Mouse (Mus musculus) forebrain, postnatal 0 days (tissue): ENCODE results near the gene Rpl9-ps1. TPM values are rescaled to one million over a fixed set of nuclear protein-coding genes. Genes with fewer than 3 reads are reported as not detected.

Experiments used
- ATAC-seq: fragments of 200-750 bp; cut with Nextera tagmentation; 2 replicates; pipeline ENCODE4 v1.8.0; 2017; ENCODE audit warnings: mild to moderate bottlenecking, moderate library complexity
- DNase-seq: peaks from one replicate; pipeline ENCODE4 v3.0.0-alpha.2; 2015
- H3K27ac ChIP-seq: fragments of 300-500 bp; sonication (generic); 2 replicates; pipeline ENCODE4 v1.5.1; 2014; ENCODE audit warnings: low read depth, mild to moderate bottlenecking, antibody characterized with exemption, low read length, moderate library complexity, mixed read lengths
- H3K27me3 ChIP-seq: fragments of 300-500 bp; sonication (generic); 2 replicates; pipeline ENCODE4 v1.6.1; 2014; ENCODE audit warnings: mild to moderate bottlenecking, low read length, mixed read lengths; ENCODE audit not compliant: insufficient read depth
- H3K36me3 ChIP-seq: fragments of 300-500 bp; sonication (generic); 2 replicates; pipeline ENCODE4 v1.6.1; 2014; ENCODE audit warnings: mild to moderate bottlenecking, moderate library complexity; ENCODE audit not compliant: insufficient read depth
- H3K4me1 ChIP-seq: fragments of 300-500 bp; sonication (generic); 2 replicates; pipeline ENCODE4 v1.6.1; 2014; ENCODE audit warnings: antibody characterized with exemption; ENCODE audit not compliant: insufficient read depth
- H3K4me2 ChIP-seq: fragments of 300-500 bp; sonication (generic); 2 replicates; pipeline ENCODE4 v1.6.1; 2014; ENCODE audit warnings: low read depth, mild to moderate bottlenecking, moderate library complexity
- H3K4me3 ChIP-seq: fragments of 300-500 bp; sonication (generic); 2 replicates; pipeline ENCODE4 v1.5.1; 2014; ENCODE audit warnings: low read depth, low read length, mixed read lengths
- H3K9ac ChIP-seq: fragments of 300-500 bp; sonication (generic); 2 replicates; pipeline ENCODE4 v1.6.1; 2014; ENCODE audit warnings: mild to moderate bottlenecking
- H3K9me3 ChIP-seq: fragments of 300-500 bp; sonication (generic); 2 replicates; pipeline ENCODE4 v1.6.1; 2016; ENCODE audit warnings: low read length
- CTCF ChIP-seq: sonication (generic); IDR thresholded peaks from 2 replicates; pipeline ENCODE4 v1.5.1; 2016; ENCODE audit warnings: antibody characterized with exemption, control low read depth, low read depth
- WGBS: fragments of 180-500 bp; shearing (Covaris S2); extraction: QIAGEN DNeasy Blood & Tissue Kit; methylation state at CpG from one replicate; pipeline ENCODE4 v1.1.7; 2014; 5-methylcytosine and 5-hydroxymethylcytosine counted together
- polyA plus RNA-seq: library from polyadenylated mRNA; unstranded; fragments of >200 nt; fragmentation: Nextera tagmentation; extraction: Ambion mirVana; gene quantifications from 2 replicates; pipeline ENCODE4 v1.2.1, GENCODE M21; 2015
- total RNA-seq: library from RNA; depleted of rRNA; stranded (reverse); fragments of >200 nt; gene quantifications from 2 replicates; pipeline ENCODE4 v1.2.3, GENCODE M21; 2014

The Rpl9-ps1 gene
- total and polyA plus RNA-seq, 2 experiments from 2014 or later, result not detected

- Histone ChIP-seq H3K9ac (no peak overlapping the region), H3K27ac (no peak overlapping the region), H3K9me3 (no peaks in the 10 kb centered on the region), H3K27me3 (no peaks in the 10 kb centered on the region), H3K4me2 (no peak overlapping the region), H3K4me1 (no peaks in the 10 kb centered on the region), H3K36me3 (no peaks in the 10 kb centered on the region), H3K4me3 (no peak overlapping the region)
- ATAC-seq (no peak), DNase-seq (no peak)
- 85% methylated on average over 3 of the region's 3 CpGs for WGBS
- no peak for TF ChIP-seq CTCF
Observed at GRCm38 (mm10) chr11:83657508-83657907, 12.1 kb upstream of the Rpl9-ps1 start.

- no peak overlapping the region for H3K27ac ChIP-seq
- H3K4me3 ChIP-seq, result no peak overlapping the region
- H3K9me3 ChIP-seq, result no peaks in the 10 kb centered on the region
- no peak overlapping the region for H3K4me2 ChIP-seq
- 91% methylated on average over 8 of the region's 8 CpGs for WGBS
- ATAC-seq (no peak), DNase-seq (no peak)
- H3K27me3 ChIP-seq, result no peaks in the 10 kb centered on the region
- H3K4me1 ChIP-seq, result no peaks in the 10 kb centered on the region
- H3K9ac ChIP-seq, result no peak overlapping the region
- no peaks in the 10 kb centered on the region for H3K36me3 ChIP-seq
- TF ChIP-seq CTCF, result no peak
Observed at GRCm38 (mm10) chr11:83654606-83655005, 9.2 kb upstream of the Rpl9-ps1 start.

- no peak for ATAC-seq
- no peaks in the 10 kb centered on the region for H3K36me3 ChIP-seq
- no peak within 1 kb of the TSS for H3K27ac ChIP-seq
- H3K4me3 ChIP-seq, result no peak within 1 kb of the TSS
- H3K9me3 ChIP-seq, result no peaks in the 10 kb centered on the region
- no peak for TF ChIP-seq CTCF
- no peaks in the 10 kb centered on the region for H3K27me3 ChIP-seq
- 75% methylated on average over 8 of the region's 8 CpGs for WGBS
- DNase-seq, result no peak
- H3K9ac ChIP-seq, result no peak within 1 kb of the TSS
- no peaks in the 10 kb centered on the region for H3K4me1 ChIP-seq
- H3K4me2 ChIP-seq, result no peak within 1 kb of the TSS
Observed at GRCm38 (mm10) chr11:83649305-83649841, 4.0 kb upstream of the Rpl9-ps1 start, which contains the start of gene Ccl3. Gene Ccl3 (minus strand): TSS chr11:83649355.

- Histone ChIP-seq H3K4me3 (no peak overlapping the region), H3K36me3 (no peaks in the 10 kb centered on the region), H3K4me2 (no peak overlapping the region), H3K27me3 (no peaks in the 10 kb centered on the region), H3K4me1 (no peaks in the 10 kb centered on the region), H3K9ac (no peak overlapping the region), H3K27ac (no peak overlapping the region), H3K9me3 (no peaks in the 10 kb centered on the region)
- no peak for TF ChIP-seq CTCF
- ATAC-seq (no peak), DNase-seq (no peak)
- 90% methylated on average over 6 of the region's 6 CpGs for WGBS
Observed at GRCm38 (mm10) chr11:83646356-83647149, 1.1 kb upstream of the Rpl9-ps1 start.

GRCm38 (mm10) chr11:83641216-83641615 lies 4.2 kb downstream of the Rpl9-ps1 start:
- no peaks in the 10 kb centered on the region for H3K36me3 ChIP-seq
- WGBS, result 88% methylated on average over 2 of the region's 2 CpGs
- no peak overlapping the region for H3K4me3 ChIP-seq
- H3K4me2 ChIP-seq, result no peak overlapping the region
- no peaks in the 10 kb centered on the region for H3K4me1 ChIP-seq
- no peak for DNase-seq
- no peak overlapping the region for H3K27ac ChIP-seq
- no peak for ATAC-seq
- no peak overlapping the region for H3K9ac ChIP-seq
- H3K27me3 ChIP-seq, result no peaks in the 10 kb centered on the region
- TF ChIP-seq CTCF, result no peak
- no peaks in the 10 kb centered on the region for H3K9me3 ChIP-seq

GRCm38 (mm10) chr11:83640141-83640540 lies 5.3 kb downstream of the Rpl9-ps1 start:
- Histone ChIP-seq H3K9ac (no peak overlapping the region), H3K4me1 (no peaks in the 10 kb centered on the region), H3K27ac (no peak overlapping the region), H3K4me2 (no peak overlapping the region), H3K4me3 (no peak overlapping the region), H3K9me3 (no peaks in the 10 kb centered on the region), H3K27me3 (no peaks in the 10 kb centered on the region), H3K36me3 (no peaks in the 10 kb centered on the region)
- DNase-seq, result no peak
- no peak for TF ChIP-seq CTCF
- no peak for ATAC-seq
- WGBS, result 85% methylated on average over 5 of the region's 5 CpGs

DNA sequence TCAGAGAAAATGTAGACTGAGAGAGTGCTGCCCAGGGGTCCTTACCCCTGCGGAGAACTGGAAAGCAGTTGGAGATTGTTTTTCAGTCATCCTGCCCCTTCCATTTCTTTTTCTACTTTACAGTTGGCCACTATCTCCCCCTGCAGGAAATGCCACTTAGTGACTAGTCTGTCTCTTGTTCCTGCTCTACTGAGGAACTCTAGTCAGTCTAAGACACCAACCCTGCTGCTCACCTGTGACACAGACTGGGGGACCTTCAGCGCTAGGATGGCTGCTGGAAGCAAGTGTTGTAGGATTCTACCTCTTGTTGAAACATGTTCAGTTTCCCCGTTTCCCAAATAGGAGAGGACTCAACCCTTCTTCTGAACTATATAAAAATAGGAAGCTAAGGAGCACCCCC lies 5.9 kb downstream of the Rpl9-ps1 start:
- H3K27ac ChIP-seq, result no peak overlapping the region
- H3K9me3 ChIP-seq, result no peaks in the 10 kb centered on the region
- no peak overlapping the region for H3K4me3 ChIP-seq
- H3K4me2 ChIP-seq, result no peak overlapping the region
- no peak for DNase-seq
- H3K4me1 ChIP-seq, result no peaks in the 10 kb centered on the region
- WGBS, result 70% methylated on average over 3 of the region's 3 CpGs
- no peak for ATAC-seq
- no peaks in the 10 kb centered on the region for H3K27me3 ChIP-seq
- TF ChIP-seq CTCF, result no peak
- H3K9ac ChIP-seq, result no peak overlapping the region
- no peaks in the 10 kb centered on the region for H3K36me3 ChIP-seq
